Mouse (Mus musculus) splenic B cell, adult 2 months (primary cell): ENCODE data around the gene Rhox3h.
"Not testable (repeated sequence)": the region's sequence is repeated elsewhere in the genome, so short reads cannot be mapped to it uniquely, and the experiment has no call there.

Experiments
- DNase-seq: peaks from one replicate; pipeline ENCODE4 v3.0.0-alpha.2; 2011; ENCODE audit warnings: low read depth, low spot score
- H3K27me3 ChIP-seq: 2 replicates; pipeline ENCODE4 v1.6.1; 2012; ENCODE audit warnings: mild to moderate bottlenecking, low read length, moderate library complexity, mixed read lengths; ENCODE audit not compliant: control insufficient read depth, poor library complexity, insufficient read depth, severe bottlenecking
- H3K36me3 ChIP-seq: 2 replicates; pipeline ENCODE4 v1.6.1; 2012; ENCODE audit warnings: mild to moderate bottlenecking, low read length, moderate library complexity, mixed read lengths; ENCODE audit not compliant: control insufficient read depth, poor library complexity, insufficient read depth, severe bottlenecking

Gene Rhox3h

GRCm38 (mm10) chrX:37668664-37669063 lies at the start of gene Rhox3h:
Gene Rhox3h, minus strand, starts transcription at chrX:37668764.
- not testable (repeated sequence) for H3K36me3 ChIP-seq, DNase-seq, H3K27me3 ChIP-seq

GRCm38 (mm10) chrX:37701821-37702387 lies 33.3 kb upstream of the Rhox3h start:
- no peaks in the 10 kb centered on the region for H3K27me3 ChIP-seq
- no peaks in the 10 kb centered on the region for H3K36me3 ChIP-seq
- DNase-seq, result no peak

- DNase-seq, result no peak
- Histone ChIP-seq H3K27me3 (no peaks in the 10 kb centered on the region), H3K36me3 (no peaks in the 10 kb centered on the region)
Observed at GRCm38 (mm10) chrX:37692261-37692660, 23.7 kb upstream of the Rhox3h start.

DNA sequence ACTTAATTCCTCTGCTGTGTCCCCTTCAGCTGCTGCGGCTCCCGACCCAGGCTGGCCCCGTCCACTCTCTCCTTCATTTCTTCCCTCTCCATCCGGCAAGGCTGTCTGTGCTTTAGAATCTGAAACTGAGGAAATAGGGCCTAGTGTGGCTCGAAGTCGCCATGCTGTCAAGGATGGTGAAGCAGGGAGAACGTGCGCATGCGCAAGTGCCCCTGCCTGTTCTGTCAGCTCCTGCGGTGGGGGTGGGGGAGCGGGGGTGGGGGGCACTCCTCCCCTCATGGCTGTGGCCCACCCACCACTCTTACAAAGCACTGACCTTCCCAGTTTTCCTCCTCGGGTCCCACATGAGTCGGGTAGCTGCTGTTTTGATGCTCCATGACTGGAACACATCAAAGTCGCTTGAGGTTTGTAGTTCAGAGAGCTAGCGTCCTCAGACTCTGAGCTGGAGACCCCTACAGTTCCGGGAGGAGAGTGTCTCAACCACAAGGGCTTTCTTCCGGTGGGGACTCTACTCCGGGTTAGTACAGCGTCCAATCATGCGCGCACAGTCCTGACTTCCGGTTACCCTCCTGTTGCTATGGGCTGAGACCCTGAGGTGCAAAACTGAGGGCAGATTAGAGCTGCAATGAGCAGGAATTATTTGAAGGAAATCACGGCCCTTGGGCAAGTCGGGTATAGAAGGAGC lies 14.6 kb upstream of the Rhox3h start:
- Histone ChIP-seq H3K36me3 (no peaks in the 10 kb centered on the region), H3K27me3 (no peaks in the 10 kb centered on the region)
- DNase-seq, result no peak

- DNase-seq, H3K36me3 ChIP-seq, H3K27me3 ChIP-seq: not testable (repeated sequence)
Observed at GRCm38 (mm10) chrX:37673177-37673576, 4.6 kb upstream of the Rhox3h start, which contains the start of gene Rhox2h. Gene Rhox2h, minus strand, starts transcription at chrX:37673277.

DNA sequence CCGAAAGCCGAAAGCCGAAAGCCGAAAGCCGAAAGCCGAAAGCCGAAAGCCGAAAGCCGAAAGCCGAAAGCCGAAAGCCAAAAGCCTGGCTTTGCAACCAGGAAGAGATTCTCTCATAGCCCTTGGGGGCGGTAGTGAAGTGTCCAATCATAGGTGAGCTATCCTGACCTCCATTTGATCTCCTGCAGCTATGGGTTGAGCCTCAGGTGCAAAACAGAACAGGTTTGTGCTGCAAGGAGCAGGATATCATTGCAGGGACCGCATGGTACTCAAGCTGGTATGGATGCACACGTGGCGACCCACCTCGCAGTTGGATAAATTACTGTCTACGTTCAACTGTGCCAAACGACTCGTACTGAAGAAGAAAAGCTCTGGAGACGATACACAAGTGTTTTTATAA lies 17.3 kb downstream of the Rhox3h start, which contains the start of gene Rhox4g:
TSS of gene Rhox4g (minus strand) at position 101 of the 400 bp plus-strand sequence.
- H3K27me3 ChIP-seq, DNase-seq, H3K36me3 ChIP-seq: not testable (repeated sequence)

- H3K27me3 ChIP-seq, DNase-seq, H3K36me3 ChIP-seq: not testable (repeated sequence)
Observed at GRCm38 (mm10) chrX:37643370-37643769, 25.2 kb downstream of the Rhox3h start, which contains the start of gene Rhox2g. Gene Rhox2g, minus strand, starts transcription at chrX:37643470.

DNA sequence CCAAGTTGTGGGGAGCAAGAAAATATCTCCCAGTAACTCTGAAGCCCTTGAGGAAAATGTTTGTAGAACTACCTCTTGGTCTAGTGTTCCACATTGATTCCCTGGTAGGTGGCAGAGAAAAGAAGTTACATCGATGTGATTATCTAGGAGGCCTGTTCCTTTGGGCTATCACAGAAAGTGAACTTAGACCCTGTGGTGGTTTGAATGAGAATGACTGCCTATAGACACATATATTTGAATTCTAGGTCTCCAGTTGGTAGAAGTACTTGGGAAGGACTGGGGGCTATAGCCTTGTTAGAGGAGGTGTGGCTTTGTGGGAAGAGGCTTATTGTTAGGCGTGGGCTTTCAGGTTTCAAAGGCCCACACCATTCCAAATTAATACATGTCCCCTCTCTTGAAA lies 40.1 kb downstream of the Rhox3h start, which contains the start of gene Rhox3g:
TSS of gene Rhox3g (minus strand) at position 101 of the 400 bp plus-strand sequence.
- not testable (repeated sequence) for H3K27me3 ChIP-seq, DNase-seq, H3K36me3 ChIP-seq
